Mouse (Mus musculus) erythroblast, embryonic 14.5 days (primary cell): ENCODE measurements around the gene Jhy. TPM values are rescaled to one million over a fixed set of nuclear protein-coding genes. Genes with fewer than 3 reads are reported as not detected.

Experiments used
- H3K27me3 ChIP-seq: 2 replicates; pipeline ENCODE4 v1.6.1; 2012; ENCODE audit warnings: inconsistent platforms; ENCODE audit not compliant: control insufficient read depth
- H3K36me3 ChIP-seq: 2 replicates; pipeline ENCODE4 v1.6.1; 2012; ENCODE audit warnings: mild to moderate bottlenecking, inconsistent platforms; ENCODE audit not compliant: control insufficient read depth
- H3K4me1 ChIP-seq: 2 replicates; pipeline ENCODE4 v1.6.1; 2012; ENCODE audit warnings: inconsistent platforms; ENCODE audit not compliant: control insufficient read depth
- H3K4me3 ChIP-seq: replicated peaks from 2 replicates; pipeline ENCODE3; 2012; ENCODE audit warnings: moderate library complexity, mild to moderate bottlenecking, inconsistent platforms
- H3K9me3 ChIP-seq: 2 replicates; pipeline ENCODE4 v1.6.1; 2012; ENCODE audit warnings: low read length, inconsistent platforms, mixed read lengths; ENCODE audit not compliant: control insufficient read depth
- GATA1 ChIP-seq: IDR thresholded peaks from 2 replicates; pipeline ENCODE4 v1.6.1; 2012; ENCODE audit warnings: low read length, inconsistent platforms, mixed read lengths
- TAL1 ChIP-seq: IDR thresholded peaks from 3 replicates; pipeline ENCODE4 v1.6.1; 2012; ENCODE audit warnings: low read length, inconsistent platforms, mixed read lengths
- polyA plus RNA-seq: library from polyadenylated mRNA; stranded (reverse); fragments of >175 nt; gene quantifications from 2 replicates; pipeline ENCODE4 v1.2.3, GENCODE M21; 2012

The Jhy gene
- polyA plus RNA-seq, 1 experiment = 0.02 TPM

DNA sequence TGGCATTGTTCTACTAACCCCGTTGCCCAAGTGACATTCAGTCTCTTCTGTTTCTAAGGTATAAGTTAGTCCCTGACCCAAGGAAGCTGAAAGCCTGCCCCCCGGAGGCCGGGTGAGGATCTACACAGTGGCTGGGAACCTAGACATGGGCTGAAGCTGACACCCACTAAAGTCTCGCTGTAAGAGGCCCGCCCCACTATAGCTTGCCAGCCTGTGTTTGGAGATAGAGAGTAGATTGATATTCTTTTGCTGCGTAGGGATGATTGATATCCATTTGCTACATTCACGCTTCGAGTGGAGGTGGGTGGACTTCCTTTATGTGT, 91.8 kb downstream of the Jhy start:
- no peaks in the 10 kb centered on the region for H3K9me3 ChIP-seq
- H3K36me3 ChIP-seq = no peaks in the 10 kb centered on the region
- H3K4me1 ChIP-seq = no peaks in the 10 kb centered on the region
- no peak overlapping the region for H3K4me3 ChIP-seq
- no peak for TF ChIP-seq GATA1
- no peak for TF ChIP-seq TAL1
- peaks cover 79% of the 10 kb centered on the region for H3K27me3 ChIP-seq

DNA sequence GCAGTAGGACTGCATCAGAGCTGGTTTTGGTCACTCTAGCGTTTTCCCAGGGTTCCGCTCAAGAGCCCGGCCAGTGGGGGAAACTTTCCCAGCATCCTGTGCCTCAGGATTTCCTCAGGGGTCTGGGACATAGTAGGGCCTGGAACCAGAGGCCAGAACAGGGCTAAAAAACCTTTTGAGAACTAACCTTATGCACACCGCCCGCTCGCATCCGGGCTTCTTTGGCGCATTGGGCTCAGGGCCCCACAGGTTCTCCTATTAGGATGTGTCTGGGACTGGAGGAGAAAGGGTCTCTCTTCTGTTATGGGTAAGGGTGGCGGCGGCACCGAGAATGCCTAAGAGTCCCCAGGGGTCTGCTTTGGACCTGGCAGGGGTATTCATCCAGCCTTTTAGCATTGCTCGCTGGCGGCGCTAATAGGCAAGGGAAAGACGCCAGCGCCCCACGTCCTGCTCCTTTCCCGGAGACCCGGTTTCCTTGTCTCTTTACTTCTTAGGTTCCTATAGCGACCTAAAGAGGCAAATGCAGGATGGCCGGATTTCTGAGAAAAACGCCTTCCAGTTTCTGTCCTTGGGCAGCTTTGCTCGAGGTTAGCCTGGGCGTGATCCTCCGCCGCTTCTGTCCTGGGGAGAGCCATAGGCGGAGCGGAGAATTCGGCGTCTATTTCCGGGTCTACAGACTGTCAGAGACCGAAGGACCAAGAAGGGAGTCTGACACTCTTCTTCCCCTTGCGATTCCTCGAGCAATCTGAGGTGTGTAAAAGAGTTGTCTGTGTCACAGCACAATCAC, 92.4 kb downstream of the Jhy start:
- Histone ChIP-seq H3K4me1 (no peaks in the 10 kb centered on the region), H3K27me3 (peaks cover 73% of the 10 kb centered on the region), H3K36me3 (no peaks in the 10 kb centered on the region), H3K4me3 (no peak overlapping the region), H3K9me3 (no peaks in the 10 kb centered on the region)
- no peak for TF ChIP-seq TAL1
- TF ChIP-seq GATA1 = no peak

DNA sequence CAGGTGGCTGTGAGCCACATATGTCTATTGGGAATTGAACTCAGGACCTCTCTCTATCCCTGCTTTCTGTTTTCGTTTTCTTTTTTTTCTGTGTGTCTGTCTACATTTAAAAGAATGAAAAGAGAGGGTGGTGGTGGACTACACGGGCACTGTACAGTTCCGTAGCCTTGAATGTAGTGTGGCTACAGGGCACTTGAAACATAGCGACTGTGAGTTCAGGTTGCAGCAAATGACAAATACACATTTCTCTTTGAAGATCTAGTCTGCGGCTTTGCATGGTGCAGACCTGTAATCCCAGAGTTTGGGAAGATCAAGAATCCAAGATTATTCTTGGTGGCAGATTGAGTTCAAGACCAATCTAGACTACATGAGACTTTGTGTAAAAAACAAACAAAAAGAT, 93.6 kb downstream of the Jhy start:
- Histone ChIP-seq H3K4me3 (no peak overlapping the region), H3K9me3 (no peaks in the 10 kb centered on the region), H3K36me3 (no peaks in the 10 kb centered on the region), H3K27me3 (peaks cover 61% of the 10 kb centered on the region), H3K4me1 (no peaks in the 10 kb centered on the region)
- TF ChIP-seq TAL1 (no peak), GATA1 (no peak)

DNA sequence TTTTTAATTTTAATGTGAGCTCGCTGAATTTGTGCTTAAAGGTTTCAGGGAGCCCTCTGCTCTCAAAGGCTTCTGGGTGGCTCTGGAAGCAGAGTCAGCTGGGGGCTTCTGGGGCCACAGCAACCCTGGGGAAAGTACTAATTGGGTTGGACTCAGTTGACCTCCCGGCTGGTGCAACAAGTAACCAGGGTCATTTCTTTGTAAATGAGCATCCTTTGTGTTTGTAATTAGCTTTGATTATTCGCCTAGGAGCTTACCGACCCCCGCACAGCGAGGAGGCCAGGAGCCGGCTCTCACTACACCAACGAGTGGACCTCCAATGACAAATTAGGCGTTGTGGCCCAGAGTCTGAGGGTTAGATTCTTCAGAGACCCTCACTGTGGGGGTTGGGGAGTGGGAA, 104.7 kb downstream of the Jhy start:
- Histone ChIP-seq H3K4me3 (no peak overlapping the region), H3K36me3 (no peaks in the 10 kb centered on the region), H3K27me3 (peaks cover 17% of the 10 kb centered on the region), H3K9me3 (no peaks in the 10 kb centered on the region), H3K4me1 (no peaks in the 10 kb centered on the region)
- TF ChIP-seq TAL1 (no peak), GATA1 (no peak)

DNA sequence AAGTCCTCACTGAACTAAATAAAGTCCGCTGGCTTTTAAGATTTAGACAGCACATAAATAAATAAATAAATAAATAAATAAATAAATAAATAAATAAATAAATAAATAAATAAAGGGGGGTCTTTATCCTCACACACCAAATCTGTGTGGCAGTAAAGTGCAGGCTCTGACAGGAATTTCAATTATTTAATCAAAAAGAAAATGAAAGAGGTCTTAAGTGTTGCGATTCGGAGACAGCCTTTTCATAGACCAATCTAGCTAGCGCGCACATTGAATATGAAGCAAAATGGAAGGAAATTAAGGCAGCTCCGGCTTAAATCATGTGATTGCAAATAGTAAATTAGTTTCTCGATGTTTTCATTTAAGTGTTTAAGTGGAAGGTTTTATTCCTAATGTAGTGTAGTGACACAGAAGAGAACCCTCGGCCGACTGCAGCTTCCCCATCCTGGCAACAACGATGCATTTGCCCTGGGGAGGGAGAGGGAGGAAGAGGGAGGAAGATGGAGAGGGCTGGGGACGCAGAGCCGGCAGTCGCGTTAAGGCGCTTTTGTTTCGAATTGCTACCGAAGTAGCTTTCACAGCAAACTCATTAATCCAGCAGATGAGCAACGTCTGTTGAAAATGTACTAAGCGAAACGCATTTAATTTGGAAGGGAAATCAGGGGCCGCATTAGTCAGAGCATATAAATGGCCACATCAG, 105.3 kb downstream of the Jhy start:
- no peak for TF ChIP-seq TAL1
- TF ChIP-seq GATA1 = no peak
- H3K4me3 ChIP-seq = no peak overlapping the region
- H3K27me3 ChIP-seq = peaks cover 17% of the 10 kb centered on the region
- no peaks in the 10 kb centered on the region for H3K9me3 ChIP-seq
- H3K36me3 ChIP-seq = no peaks in the 10 kb centered on the region
- H3K4me1 ChIP-seq = no peaks in the 10 kb centered on the region

DNA sequence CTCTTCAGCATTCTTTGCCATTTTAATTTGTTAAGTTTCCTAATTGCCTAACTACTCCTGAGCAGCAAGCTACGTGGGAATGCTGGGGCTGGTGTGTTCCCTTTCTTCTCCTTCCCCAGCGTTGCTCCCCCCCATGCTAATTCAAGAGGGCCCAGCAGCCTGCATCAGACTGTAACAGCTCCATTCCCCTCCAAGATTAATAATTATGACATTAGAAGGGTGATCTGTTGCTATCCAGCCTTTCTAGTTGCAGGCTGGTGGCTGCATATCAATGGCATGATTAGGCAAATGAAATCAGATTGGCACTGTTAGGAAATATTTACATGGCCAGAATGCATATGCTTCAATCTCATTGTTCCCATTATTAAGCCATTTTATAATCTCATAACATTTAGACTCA, 112.4 kb downstream of the Jhy start:
- Histone ChIP-seq H3K27me3 (no peaks in the 10 kb centered on the region), H3K9me3 (no peaks in the 10 kb centered on the region), H3K4me1 (no peaks in the 10 kb centered on the region), H3K36me3 (no peaks in the 10 kb centered on the region), H3K4me3 (no peak overlapping the region)
- TF ChIP-seq TAL1 = no peak
- TF ChIP-seq GATA1 = no peak

Other genes starting within 250 kb of the Jhy start
- gene Hspa8, start 163.1 kb downstream of the Jhy start, polyA plus RNA-seq = 64.3 and 66.6 TPM in 2 replicates
- gene Bsx, start 90.0 kb downstream of the Jhy start, polyA plus RNA-seq = not detected in 2 replicates
- not detected in 2 replicates for gene Crtam, start 40.5 kb upstream of the Jhy start, polyA plus RNA-seq
- 0.07 and 0.12 TPM in 2 replicates for gene Ubash3b, start 197.6 kb upstream of the Jhy start, polyA plus RNA-seq